In the genomic region with DNA sequence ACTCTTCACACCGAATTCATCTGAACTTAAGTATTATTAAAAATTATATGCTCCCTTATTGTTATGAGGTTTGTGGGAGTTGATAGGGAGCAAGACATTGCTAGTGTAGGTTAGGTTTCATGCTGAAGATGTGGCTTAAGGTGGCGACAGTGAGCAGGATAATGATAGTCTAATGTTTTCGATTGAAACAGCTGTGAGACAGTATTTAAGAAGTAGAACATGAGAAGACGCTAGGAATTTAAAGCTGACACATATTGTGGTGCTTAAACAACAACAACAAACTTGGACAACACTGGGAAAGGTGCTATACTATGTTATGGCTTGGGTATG, we compare ENCODE assay signal across 8 mouse cellular contexts. TPM values are rescaled to one million over a fixed set of nuclear protein-coding genes. Genes with fewer than 3 reads are reported as not detected.
DNase-seq lines count a peak whose midpoint lies in the region; ATAC-seq and TF ChIP-seq lines count a peak whose summit lies in the region.

No protein-coding gene starts in this region.

- TF ChIP-seq EP300 in heart, postnatal 0 days (IDR thresholded peaks at IDR 0.05; ENCODE audit: low read depth), result no peak

- TF ChIP-seq CTCF in heart, postnatal 0 days (IDR thresholded peaks at IDR 0.05; ENCODE audit: low read depth), result no peak
- TF ChIP-seq CTCF in G1E (IDR thresholded peaks at IDR 0.05; ENCODE audit: low read depth, low read length), result no peak

- ATAC-seq in heart, postnatal 0 days (ENCODE audit: insufficient read depth, low read depth), result no peak
- ATAC-seq in G1E (ENCODE audit: extremely low read depth, insufficient number of reproducible peaks, low FRiP score, poor library complexity, severe bottlenecking), result no peak
- ATAC-seq in forebrain, embryonic 13.5 days, result no peak
- 0 out of 2 replicates have a peak, but pooled peaks have one; percentile 19 for ATAC-seq in megakaryocyte-erythroid progenitor cell, adult 5-6 weeks (replicated peaks; ENCODE audit: low FRiP score, low TSS enrichment, poor library complexity, severe bottlenecking)
- no peak for ATAC-seq in monocyte, adult 5-6 weeks (replicated peaks; ENCODE audit: insufficient number of reproducible peaks, low FRiP score, low TSS enrichment, poor library complexity, severe bottlenecking)

- no peak for DNase-seq in heart, postnatal 0 days (ENCODE audit: low spot score)
- no peak for DNase-seq in heart, adult 11 months
- DNase-seq in G1E (ENCODE audit: low spot score), result no peak
- DNase-seq in adrenal gland, postnatal 25 days, result no peak
- DNase-seq in natural killer cell, adult 2 months (ENCODE audit: low spot score in 2 of 2), result no peak

- H3K4me3 ChIP-seq in heart, postnatal 0 days (ENCODE audit: low read depth, low read length), result peak overlapping the region; percentile 77
- H3K4me3 ChIP-seq in G1E (ENCODE audit: low read depth, low read length), result peak overlapping the region; percentile 96
- peak overlapping the region; percentile 93 for H3K4me3 ChIP-seq in forebrain, embryonic 13.5 days

- H3K9ac ChIP-seq in heart, postnatal 0 days (replicated peaks; ENCODE audit: low read depth, low read length), result peak overlapping the region; percentile 55
- H3K9ac ChIP-seq in forebrain, embryonic 13.5 days, result peak overlapping the region; percentile 94

- peak overlapping the region; percentile 75 for H3K27ac ChIP-seq in heart, postnatal 0 days (ENCODE audit: low read depth)
- peak overlapping the region; percentile 25; the same call in 1 of the 2 replicates for H3K27ac ChIP-seq in forebrain, embryonic 13.5 days

- WGBS in heart, postnatal 0 days, result 8% methylated on average over 4 of the region's 4 CpGs
- 6% methylated on average over 4 of the region's 4 CpGs for WGBS in forebrain, embryonic 13.5 days

- no peaks in the 10 kb centered on the region for H3K27me3 ChIP-seq in heart, postnatal 0 days (ENCODE audit: control insufficient read depth, insufficient read depth, low read length)
- H3K27me3 ChIP-seq in G1E (ENCODE audit: insufficient read depth, low read length), result no peaks in the 10 kb centered on the region
- no peaks in the 10 kb centered on the region for H3K27me3 ChIP-seq in forebrain, embryonic 13.5 days

- peaks cover 17% of the 10 kb centered on the region for H3K4me1 ChIP-seq in heart, postnatal 0 days (ENCODE audit: control insufficient read depth, insufficient read depth)
- peaks cover 30% of the 10 kb centered on the region for H3K4me1 ChIP-seq in G1E (ENCODE audit: insufficient read depth, low read depth, low read length)
- H3K4me1 ChIP-seq in forebrain, embryonic 13.5 days, result peaks cover 25% of the 10 kb centered on the region

- H3K36me3 ChIP-seq in heart, postnatal 0 days (replicated peaks; ENCODE audit: control insufficient read depth, insufficient read depth, low read length), result peaks cover 23% of the 10 kb centered on the region
- H3K36me3 ChIP-seq in G1E (replicated peaks), result peaks cover 46% of the 10 kb centered on the region
- H3K36me3 ChIP-seq in forebrain, embryonic 13.5 days (ENCODE audit: poor library complexity, severe bottlenecking), result peaks cover 17% of the 10 kb centered on the region

- no peaks in the 10 kb centered on the region for H3K9me3 ChIP-seq in heart, postnatal 0 days (replicated peaks; ENCODE audit: control insufficient read depth, low read length)
- no peaks in the 10 kb centered on the region for H3K9me3 ChIP-seq in G1E (replicated peaks)
- H3K9me3 ChIP-seq in forebrain, embryonic 13.5 days (replicated peaks), result no peaks in the 10 kb centered on the region

- H3K4me2 ChIP-seq in heart, postnatal 0 days (ENCODE audit: low read depth, low read length), result peak overlapping the region; percentile 77
- H3K4me2 ChIP-seq in forebrain, embryonic 13.5 days, result peak overlapping the region; percentile 80

RNA-seq across cellular contexts. Expression of a gene that starts 0.7 kb away (rescaled TPM):
- 59.5 and 59.7 TPM in 2 replicates for total RNA-seq in heart, postnatal 0 days (2014; rRNA removed; ENCODE audit: low replicate concordance)
- polyA plus RNA-seq in heart, postnatal 0 days (2015; fragmentation: Nextera tagmentation; extraction: Ambion mirVana), result 59.5 and 60.7 TPM in 2 replicates
- total RNA-seq in G1E (2014; fragmentation: Nextera tagmentation) (102 and 130 TPM in 2 replicates), G1E (2017) (89.9 and 91.3 TPM in 2 replicates)
- 60.5 and 72.2 TPM in 2 replicates for polyA plus RNA-seq in G1E (2012)
- polyA plus RNA-seq in forebrain, embryonic 13.5 days (2015; fragmentation: Nextera tagmentation; extraction: Ambion mirVana), result 99.0 and 99.3 TPM in 2 replicates
- 38.0 and 40.2 TPM in 2 replicates for total RNA-seq in megakaryocyte-erythroid progenitor cell, adult 5-6 weeks (2014; fragmentation: Nextera tagmentation)
- total RNA-seq in megakaryocyte-erythroid progenitor cell, adult 5-6 weeks (2017), result 64.6 and 71.3 TPM in 2 replicates
- total RNA-seq in adrenal gland, postnatal 25 days (2021), result 83.3 and 90.6 TPM in 2 replicates
- 138 to 231 TPM (median 205 TPM) in 3 replicates for total RNA-seq in monocyte, adult 5-6 weeks (2017)

RNA-seq across cellular contexts. Expression of a gene that starts 0.8 kb away (rescaled TPM):
- total RNA-seq in heart, postnatal 0 days (2014; rRNA removed; ENCODE audit: low replicate concordance), result 45.3 and 69.3 TPM in 2 replicates
- 27.6 and 29.1 TPM in 2 replicates for polyA plus RNA-seq in heart, postnatal 0 days (2015; fragmentation: Nextera tagmentation; extraction: Ambion mirVana)
- total RNA-seq in G1E (2014; fragmentation: Nextera tagmentation) (224 and 235 TPM in 2 replicates), G1E (2017) (89.4 and 95.3 TPM in 2 replicates)
- polyA plus RNA-seq in G1E (2012), result 8.5 and 8.7 TPM in 2 replicates
- polyA plus RNA-seq in forebrain, embryonic 13.5 days (2015; fragmentation: Nextera tagmentation; extraction: Ambion mirVana), result 53.2 and 54.9 TPM in 2 replicates
- 123 and 132 TPM in 2 replicates for total RNA-seq in megakaryocyte-erythroid progenitor cell, adult 5-6 weeks (2014; fragmentation: Nextera tagmentation)
- total RNA-seq in megakaryocyte-erythroid progenitor cell, adult 5-6 weeks (2017), result 149 and 153 TPM in 2 replicates
- 55.7 and 56.2 TPM in 2 replicates for total RNA-seq in adrenal gland, postnatal 25 days (2021)
- 52.9 to 62.9 TPM (median 60.4 TPM) in 3 replicates for total RNA-seq in monocyte, adult 5-6 weeks (2017)

RNA-seq across cellular contexts. Expression of a gene that starts 50.1 kb away (rescaled TPM):
- 147 and 177 TPM in 2 replicates for total RNA-seq in heart, postnatal 0 days (2014; rRNA removed; ENCODE audit: low replicate concordance)
- 17.1 and 17.9 TPM in 2 replicates for polyA plus RNA-seq in heart, postnatal 0 days (2015; fragmentation: Nextera tagmentation; extraction: Ambion mirVana)
- total RNA-seq in G1E (2014; fragmentation: Nextera tagmentation) (124 and 127 TPM in 2 replicates), G1E (2017) (184 and 201 TPM in 2 replicates)
- polyA plus RNA-seq in G1E (2012), result 27.4 and 31.1 TPM in 2 replicates
- polyA plus RNA-seq in forebrain, embryonic 13.5 days (2015; fragmentation: Nextera tagmentation; extraction: Ambion mirVana), result 21.8 and 22.2 TPM in 2 replicates
- total RNA-seq in megakaryocyte-erythroid progenitor cell, adult 5-6 weeks (2014; fragmentation: Nextera tagmentation), result 82.6 and 95.9 TPM in 2 replicates
- 183 and 186 TPM in 2 replicates for total RNA-seq in megakaryocyte-erythroid progenitor cell, adult 5-6 weeks (2017)
- total RNA-seq in adrenal gland, postnatal 25 days (2021), result 136 and 137 TPM in 2 replicates
- total RNA-seq in monocyte, adult 5-6 weeks (2017), result 192 to 279 TPM (median 244 TPM) in 3 replicates
